Mouse (Mus musculus): Measurements from ENCODE around the gene Fsd1.
"Not testable (repeated sequence)": the region's sequence is repeated elsewhere in the genome, so short reads cannot be mapped to it uniquely, and the experiment has no call there.

Fsd1 gene

DNA sequence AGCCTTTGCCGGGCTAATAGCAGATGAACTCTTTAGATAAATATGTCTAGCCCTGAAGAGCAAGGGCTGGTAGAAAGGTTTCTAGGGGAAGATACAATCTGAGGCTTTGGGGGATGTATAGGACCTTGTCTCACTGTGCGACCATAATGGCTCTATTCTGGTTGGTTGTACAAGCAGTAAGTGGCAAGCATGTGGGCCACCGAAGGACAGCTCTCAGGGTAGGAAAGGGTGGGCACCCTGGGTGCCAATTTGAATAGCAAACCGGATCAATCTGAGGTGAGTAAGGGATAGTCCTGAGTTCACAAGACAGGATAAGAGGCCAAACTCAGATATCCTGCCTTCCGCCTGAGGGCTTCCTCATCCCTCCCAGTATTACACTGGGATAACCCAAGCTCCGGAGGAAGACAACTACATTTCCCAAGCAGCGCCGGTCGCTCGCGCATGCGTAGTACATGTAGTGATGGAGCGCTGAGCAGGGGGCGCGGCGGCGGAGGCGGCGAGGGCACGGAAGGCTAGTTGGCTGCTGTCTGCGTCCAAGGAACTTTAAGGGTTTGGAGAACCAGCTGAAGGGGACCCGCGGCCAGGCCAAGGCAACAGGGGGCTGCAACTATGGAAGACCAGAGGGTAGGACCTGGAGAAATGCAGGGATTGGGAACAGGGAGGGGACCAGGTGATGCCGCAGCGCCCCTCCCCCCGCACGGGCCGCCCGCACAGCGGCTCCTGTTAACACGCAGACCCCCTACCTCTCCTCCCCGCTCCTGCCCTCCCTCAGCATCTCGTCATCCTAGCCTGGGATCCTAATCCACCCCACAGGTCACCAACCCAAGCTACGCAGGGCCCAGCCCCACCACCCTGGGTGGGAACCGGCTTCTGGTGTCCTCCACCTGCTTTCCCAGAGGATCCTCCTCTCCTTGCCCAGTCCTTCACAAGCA, at the start of gene Fsd1:
Gene Fsd1 (plus strand): TSS at position 480 of the 932 bp plus-strand sequence.
- no peak for DNase-seq

DNA sequence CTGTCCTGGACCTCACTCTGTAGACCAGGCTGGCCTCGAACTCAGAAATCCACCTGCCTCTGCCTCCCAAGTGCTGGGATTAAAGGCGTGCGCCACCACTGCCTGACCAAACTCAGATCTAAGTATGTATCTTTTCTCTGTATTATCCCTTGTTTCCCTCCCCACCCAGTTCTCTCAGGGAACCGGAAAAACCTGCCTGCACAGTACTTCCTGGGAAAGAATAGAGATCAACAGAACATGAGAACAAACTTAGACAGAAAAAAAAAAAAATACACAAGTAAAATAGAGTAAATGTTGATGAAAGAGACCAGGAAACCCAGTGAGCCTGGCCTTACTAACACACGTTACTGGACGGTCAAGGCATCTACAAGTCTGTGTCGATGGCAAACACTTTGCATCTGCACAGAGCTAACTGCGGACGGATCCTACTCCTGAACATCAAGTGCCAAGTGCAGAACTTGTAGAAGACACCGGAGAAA, 41.9 kb upstream of the Fsd1 start:
- not testable (repeated sequence) for DNase-seq

DNA sequence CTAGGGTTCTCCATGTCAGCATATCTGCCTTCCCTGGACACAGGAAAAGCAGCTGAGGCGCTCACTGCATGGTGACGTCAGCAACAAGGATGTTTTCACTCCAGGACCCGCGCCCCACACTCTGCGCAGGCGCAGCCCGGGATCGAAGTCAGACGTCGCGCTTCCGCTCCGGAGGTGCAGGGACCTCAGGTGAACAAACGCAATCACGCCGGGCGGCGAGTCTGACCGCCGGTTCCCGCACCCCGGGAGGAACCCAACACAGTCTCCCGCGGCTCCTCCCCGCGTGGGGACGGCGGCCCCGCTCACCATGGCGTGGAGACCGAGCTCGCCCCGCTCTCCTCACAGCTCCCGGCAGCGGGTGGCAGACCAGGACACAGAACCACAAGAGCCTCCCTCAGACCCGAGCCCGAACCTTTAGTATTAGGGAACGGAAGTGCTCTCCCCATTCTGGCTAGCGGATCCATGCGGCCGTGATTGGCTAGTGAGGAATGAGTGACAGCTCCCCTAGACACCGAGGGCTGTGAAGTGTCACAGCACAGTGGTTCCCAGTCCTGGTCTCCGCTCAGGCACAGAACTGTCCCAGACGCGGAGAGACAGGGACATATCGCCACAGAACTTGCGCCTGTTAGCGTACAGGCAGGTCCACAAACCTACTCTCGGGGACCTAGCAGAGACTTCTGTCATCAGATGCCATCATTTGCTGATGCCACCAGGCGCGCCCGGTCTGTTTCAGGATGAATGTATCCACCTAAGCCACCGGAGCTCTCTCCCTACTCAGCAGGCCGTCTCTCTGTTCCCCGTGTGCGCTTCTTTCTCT, 41.2 kb upstream of the Fsd1 start:
- peak; percentile 82 to 84 for DNase-seq

DNA sequence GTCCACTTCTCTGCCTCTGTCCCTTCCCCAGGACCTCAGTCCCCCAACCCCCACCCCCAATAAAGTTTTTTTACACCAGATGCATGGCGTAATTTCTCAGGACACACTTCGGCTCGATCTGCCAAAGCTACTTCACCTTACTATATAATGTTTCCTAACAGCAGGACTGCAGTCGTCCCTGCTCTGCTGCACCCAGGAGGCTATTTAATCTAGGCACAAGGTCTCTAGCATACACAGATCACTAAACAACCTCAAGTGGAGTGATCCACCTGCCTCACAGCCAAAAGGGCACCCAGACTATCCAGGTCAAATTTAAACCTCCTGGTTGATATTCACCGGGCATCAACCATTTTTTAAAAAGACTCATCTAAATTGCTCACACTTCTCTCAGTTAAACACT, 40.6 kb upstream of the Fsd1 start:
- DNase-seq = no peak

DNA sequence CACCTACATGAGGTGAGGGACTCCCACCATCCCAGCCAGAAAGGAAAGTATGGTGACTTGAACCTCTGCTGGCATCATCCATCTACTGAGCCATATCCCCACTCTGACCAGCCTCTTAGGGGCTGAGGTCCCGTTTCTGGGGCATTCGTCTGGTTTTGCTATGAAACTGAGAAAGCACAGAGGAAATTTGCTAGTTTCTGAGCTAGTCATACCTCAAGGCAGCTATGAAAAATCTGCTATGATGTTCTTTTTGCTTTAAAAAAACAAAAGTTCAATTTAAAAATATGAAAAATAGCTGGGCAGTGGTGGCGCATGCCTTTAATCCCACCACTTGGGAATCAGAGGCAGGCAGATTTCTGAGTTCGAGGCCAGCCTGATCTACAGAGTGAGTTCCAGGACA, 37.7 kb upstream of the Fsd1 start:
- DNase-seq = no peak

DNA sequence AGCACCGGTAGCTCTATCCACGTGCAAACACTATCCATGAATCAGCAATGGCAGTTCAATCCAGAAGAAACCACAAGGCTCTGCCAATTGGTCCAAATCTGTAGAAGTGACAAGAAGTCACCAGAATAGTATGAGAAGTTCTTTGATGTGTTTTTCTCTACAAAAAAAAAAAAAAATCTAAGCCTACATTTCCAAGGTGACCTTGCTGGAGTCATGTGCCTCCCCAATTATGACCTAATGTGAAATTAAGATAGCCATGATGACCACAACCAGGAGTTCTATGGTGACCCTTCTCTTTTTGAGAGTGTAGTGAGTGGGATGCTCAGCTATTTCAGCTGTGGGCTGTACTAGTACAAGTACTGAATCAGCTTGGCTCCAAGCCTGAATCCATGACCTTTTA, 36.9 kb upstream of the Fsd1 start, which contains the start of gene Zfp119b:
Gene Zfp119b (minus strand): TSS at position 101 of the 400 bp plus-strand sequence.
- no peak for DNase-seq

DNA sequence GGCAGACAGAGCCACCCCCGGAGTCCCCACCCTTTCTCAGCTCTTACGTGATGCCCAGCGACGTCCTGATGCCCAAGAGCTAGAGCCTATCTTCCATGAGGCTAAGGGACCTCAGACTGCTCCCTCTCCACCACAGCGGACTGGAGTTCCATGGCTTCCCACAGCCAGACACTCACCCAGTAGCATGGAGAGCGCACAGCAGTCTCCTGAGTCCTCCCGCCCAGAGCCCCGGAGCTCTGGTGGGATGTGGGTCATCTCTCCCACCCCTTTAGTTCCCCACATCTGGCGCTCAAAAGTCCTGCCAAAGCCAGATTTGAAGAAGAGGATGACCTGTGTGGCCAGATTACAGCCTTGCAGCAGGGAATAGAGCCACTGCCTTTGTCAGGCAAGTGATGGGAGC, 35.7 kb upstream of the Fsd1 start:
- no peak for DNase-seq

DNA sequence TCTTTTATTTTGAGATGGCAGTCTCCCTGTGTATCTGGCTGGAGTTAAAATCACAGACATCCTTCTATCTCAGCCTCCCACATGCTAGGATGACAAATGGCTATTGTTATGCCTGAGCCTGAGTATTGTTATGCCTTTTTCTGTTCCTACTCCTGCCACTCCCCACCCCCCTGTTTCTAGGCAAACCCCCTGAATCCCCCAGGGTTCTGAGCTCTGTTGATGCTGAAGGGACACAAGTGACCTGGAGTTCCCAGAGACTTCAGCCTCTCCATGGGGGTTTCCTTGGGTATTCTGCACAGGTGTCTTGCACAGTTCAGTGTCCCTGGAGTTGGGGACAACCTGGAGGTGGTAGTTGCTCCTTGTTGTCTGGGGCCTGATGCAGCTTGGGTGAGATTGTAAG, 34.3 kb upstream of the Fsd1 start:
- no peak for DNase-seq

DNA sequence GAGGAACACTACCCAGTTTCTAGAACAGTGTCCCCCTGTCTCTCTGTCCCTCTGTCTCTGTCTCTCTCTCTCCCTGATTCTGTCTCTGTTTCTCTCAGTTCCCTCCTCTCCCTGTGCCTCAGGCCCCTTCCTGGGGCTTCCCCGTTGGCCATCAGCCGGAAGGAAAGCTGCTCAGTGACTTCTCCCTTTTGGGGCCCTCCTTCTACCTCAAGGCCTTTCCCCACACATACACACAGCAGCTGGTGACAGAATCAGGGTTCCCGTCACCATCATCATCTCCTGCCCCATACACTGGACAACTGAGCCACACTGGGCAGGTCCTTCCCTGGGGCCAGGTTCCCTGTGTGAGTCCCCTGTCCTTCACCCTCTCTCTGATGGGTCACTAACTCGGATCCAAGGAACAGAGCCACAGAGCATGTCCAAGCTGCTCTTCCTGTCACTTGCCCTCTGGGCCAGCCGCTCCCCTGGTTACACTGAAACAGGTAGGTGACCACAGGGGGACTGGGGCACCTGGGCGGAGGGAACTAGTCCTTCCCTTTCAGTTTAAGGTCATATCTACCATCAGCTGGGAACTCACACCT, 33.8 kb upstream of the Fsd1 start, which contains the start of gene Ebi3:
Gene Ebi3 (plus strand): TSS at position 194 of the 581 bp plus-strand sequence.
- peak; percentile 30 to 47 for DNase-seq

DNA sequence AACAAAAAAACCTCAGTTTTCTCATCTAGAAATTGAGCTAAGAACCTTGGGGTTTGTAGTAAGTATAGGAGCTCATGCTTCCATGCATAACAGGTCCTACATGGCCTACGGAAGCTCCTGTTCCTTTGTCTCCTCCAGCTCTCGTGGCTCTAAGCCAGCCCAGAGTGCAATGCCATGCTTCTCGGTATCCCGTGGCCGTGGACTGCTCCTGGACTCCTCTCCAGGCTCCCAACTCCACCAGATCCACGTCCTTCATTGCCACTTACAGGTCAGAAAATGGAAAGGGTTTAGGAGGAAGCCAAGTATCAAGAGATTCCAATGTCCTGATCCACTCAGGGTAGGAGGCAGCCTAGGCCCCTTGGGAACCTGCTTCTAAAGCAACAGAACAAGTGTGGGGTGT, 32.6 kb upstream of the Fsd1 start:
- DNase-seq = no peak

DNA sequence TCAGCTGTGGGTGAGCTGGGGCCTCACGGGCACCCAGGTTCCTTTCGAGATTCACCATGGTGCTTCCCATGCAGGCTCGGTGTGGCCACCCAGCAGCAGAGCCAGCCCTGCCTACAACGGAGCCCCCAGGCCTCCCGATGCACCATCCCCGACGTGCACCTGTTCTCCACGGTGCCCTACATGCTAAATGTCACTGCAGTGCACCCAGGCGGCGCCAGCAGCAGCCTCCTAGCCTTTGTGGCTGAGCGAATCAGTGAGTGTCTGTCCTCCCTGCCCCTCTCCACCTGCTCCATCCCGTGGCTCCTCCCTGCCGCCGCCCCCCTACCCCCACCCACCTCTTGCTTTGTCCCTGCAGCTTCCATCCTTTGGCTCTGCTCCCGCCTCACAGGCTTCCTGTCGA, 32.1 kb upstream of the Fsd1 start:
- DNase-seq = no peak

DNA sequence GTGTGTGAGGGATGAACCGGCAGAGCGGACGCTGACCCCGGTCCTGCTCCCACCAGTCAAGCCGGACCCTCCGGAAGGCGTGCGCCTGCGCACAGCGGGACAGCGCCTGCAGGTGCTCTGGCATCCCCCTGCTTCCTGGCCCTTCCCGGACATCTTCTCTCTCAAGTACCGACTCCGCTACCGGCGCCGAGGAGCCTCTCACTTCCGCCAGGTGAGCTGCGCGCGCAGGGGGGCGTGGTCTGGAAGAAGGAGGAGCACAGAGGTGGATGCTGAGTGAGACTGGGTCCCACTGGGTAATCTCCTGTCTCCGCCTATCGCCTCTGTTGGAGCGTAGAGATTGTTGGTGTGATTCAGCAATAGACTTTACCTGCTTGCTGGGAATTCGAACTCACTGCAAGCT, 30.2 kb upstream of the Fsd1 start:
- DNase-seq = peak; percentile 34 to 44

DNA sequence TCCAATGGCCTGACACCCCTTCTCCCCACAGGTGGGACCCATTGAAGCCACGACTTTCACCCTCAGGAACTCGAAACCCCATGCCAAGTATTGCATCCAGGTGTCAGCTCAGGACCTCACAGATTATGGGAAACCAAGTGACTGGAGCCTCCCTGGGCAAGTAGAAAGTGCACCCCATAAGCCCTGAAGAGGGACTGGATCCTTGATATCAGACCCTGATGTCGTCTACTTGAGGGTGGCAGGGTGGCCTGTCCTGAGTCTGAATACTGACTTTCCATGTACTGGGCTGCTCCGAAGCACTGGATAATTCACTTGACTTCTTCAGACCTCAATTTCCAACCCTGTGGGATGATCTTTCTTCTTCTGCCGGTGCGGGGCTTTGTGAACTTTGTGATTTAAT, 29.7 kb upstream of the Fsd1 start:
- DNase-seq = no peak

DNA sequence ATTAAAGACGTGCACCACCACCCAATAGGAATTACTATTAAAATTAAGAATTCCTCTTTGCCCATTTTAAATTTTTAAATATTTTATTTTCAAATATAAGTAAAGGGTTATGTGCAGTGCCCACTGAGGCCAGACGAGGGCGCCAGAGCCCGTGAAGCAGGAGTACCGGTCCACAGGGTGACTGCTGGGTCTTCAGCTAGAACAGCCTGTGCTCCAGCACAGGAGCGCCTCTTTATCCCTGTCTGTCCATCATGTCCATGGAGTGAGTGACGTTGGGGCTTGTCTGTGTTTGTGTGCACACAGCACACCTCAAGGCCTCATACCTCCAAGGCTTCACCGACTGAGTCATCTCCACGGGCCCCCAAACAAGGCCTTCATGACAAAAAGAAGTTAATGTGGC, 29.1 kb upstream of the Fsd1 start:
- peak; percentile 84 for DNase-seq

DNA sequence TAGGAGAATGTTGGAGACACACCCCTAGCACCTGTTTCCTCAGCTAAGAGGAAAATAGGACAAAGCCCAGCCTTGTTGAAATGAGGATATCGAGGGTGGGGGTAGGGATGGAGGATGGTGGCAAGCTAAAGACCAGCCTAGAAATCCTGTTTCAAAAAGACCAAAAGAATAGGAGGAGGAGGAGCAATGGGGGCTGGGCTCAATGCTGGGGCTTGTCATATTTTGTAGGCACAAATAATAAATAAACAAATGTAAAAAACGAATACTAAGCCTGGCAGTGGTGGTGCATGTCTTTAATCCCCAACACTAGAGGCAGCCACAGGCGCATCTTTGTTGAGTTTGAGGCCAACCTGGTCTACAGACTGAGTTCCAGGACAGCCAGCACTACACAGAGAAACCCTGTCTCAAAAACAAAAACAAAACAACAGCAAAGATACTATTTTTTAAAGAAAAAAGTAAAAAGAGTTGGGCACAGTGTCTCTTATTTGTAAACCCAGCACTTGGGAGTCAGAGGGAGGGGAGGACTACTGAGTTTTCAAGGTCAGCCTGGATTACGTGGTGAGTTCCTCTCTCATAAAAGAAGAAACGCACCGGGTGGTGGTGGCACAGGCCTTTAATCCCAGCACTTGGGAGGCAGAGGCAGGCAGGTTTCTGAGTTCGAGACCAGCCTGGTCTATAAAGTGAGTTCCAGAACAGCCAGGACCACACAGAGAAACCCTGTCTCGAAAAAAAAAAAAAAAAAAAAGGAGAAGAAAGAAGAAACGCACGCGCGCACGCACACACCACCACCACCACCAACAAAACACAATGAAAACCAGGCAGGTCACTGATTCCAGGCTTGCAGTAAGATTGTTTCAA, 28.4 kb upstream of the Fsd1 start:
- DNase-seq = no peak

DNA sequence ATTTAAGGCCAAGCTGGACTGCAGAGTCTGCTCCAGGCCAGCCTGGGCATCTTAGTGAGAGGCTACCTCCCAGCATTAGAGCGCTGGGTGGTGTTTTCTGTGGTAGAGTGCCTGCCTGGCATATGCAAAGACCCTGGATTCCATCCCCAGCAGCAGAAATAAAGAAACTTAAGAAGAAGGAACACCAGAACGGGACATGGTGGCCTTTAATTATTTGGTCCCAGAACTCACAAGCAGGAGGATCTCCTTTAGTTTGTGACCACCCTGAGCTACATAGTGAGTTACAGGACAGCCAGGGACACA, 27.8 kb upstream of the Fsd1 start:
- no peak for DNase-seq

DNA sequence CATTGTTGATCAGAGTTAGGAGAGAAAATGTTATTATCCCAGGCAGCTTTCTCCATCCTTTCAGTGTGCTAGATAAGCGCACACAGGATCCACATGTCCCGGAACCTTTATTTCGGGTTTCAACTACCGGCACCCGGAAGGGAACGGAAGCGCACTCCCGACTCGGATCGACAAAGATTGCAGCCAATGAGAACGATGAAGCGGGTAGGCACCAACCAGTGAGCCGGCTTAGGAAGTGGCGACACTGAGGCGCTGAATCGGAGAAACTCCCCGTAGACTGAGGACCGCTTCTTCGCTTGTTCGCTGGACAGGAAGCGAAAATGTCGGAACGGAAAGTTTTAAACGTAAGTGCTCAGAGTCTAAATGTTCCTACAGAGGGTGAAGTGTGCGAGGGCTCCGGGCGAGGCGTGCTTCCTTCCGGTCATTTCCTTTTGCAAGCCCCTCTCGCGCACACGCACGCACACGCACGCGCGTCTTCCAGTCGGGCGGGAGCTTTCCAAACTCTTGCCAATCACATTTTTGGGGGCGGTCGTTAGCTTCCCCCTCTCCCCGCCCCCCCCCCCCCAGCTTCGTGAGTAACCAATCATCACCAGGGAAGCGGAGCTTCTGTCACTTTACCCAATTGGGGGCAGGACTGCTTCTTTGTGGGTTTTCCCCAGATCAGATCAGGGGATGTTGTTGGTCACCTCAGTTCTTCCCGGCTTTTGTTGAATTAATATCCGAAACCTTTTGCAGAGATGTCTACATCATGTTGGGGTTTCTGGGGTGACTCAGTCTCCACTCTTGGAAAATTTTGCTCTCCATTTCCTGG, 27.2 kb upstream of the Fsd1 start, which contains the start of gene Yju2:
Gene Yju2 (plus strand): TSS at position 182 of the 811 bp plus-strand sequence.
- peak; percentile 91 to 93 for DNase-seq

DNA sequence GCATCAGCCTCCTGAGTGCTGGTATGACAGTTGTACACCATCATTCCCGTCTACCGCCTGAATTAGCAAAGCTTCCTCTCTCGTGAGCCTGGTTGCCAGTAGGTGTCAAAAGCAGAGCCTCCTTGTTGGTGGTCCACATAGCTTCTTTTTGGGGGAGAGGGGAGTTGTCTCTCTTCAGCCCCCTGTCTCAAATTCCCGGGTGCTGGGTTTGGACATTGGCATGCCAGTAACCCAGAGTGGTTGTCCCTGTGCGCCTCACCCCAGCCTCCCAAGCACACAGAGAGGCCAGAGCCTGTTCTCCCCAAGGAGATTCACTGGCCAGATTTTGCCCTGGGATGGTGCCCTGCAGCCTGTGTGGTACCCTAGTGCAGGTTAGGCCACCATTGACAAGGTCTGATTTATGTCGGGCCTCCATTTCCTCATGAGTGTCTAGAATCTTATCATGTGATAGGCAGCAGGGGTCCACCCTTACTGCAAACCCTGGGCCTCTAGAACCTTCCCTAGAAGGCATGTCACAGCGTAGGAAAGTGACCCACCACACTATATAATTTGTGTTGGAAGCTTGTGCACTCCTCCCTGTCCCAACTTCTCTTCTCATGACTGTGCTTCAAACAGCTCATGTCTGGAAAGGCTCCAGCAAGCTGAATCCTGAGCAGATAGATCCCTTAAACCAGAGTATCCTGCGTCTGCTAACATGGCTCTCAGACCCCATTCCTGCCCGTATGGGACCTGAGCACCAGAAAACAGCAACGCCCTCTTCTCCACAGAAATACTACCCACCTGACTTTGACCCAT, 26.2 kb upstream of the Fsd1 start:
- no peak for DNase-seq

DNA sequence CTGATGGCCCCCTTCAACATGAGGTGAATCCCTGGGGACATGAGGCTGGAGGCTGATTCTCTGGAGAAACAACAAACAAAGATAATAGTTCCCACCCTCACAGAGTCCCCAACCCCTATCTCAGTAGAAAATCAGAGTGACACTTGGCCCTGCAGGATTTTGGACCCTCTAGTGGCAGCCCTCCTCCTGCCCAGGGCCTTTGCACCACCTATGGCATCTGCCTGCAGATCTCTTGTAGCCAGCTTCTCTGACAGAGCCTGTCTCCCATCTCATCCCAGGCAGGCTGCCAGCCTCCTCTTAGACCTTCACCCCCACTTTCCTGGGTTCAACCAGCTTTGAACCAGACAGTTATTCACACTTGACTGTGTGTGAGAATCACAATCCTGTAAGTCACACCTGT, 25.5 kb upstream of the Fsd1 start:
- DNase-seq = no peak

DNA sequence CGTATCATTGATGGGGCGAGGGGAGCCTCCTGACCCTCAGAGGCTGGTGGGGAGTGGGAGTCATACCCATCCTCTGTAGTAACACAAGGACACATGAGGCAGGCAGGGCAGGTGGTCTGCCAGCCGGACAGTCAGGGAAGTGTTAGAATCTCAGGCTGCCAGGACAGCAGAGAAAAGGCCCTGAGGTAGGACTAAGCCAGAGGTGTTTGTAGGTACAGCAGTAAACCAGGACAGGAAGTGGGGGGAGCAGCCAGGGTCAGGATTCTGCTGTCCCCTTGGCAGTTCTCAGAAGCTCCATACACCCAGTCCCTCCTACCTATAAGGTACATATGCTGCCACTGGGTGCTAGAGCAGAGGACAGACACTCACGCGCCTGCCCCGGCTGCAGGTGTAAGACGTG, 24.7 kb upstream of the Fsd1 start:
- DNase-seq = no peak

DNA sequence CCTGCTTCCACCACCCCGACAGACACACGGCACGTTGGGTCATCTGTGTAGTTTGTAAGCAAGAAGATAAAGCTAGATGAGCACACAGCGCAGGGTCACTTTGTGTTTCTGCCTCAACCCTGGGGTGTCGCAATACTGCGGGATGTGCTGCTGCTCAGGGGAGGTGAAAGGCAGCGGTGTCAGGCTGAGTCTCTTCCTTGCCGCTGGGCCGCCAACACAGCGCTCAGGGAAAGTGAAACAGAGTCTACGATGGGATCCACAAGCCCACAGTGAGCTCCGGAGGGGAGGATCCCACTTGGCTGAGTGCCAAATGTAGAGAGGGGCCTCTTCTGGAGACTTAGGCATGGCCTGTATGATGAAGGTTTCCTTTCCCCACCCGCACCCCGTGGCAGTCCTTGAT, 23.1 kb upstream of the Fsd1 start:
- no peak for DNase-seq
